Mouse (Mus musculus) olfactory bulb, adult 2 months (tissue): Measurements from ENCODE around the gene Arhgap28.

Experiments used
- CTCF ChIP-seq: fragments of 200-500 bp; IDR thresholded peaks from 2 replicates; pipeline ENCODE4 v1.5.1; 2012; ENCODE audit warnings: low read depth, mild to moderate bottlenecking, low read length, moderate library complexity; ENCODE audit not compliant: insufficient read depth
- POLR2A ChIP-seq: fragments of 200-500 bp; IDR thresholded peaks from 2 replicates; pipeline ENCODE4 v1.6.1; 2012; ENCODE audit warnings: mild to moderate bottlenecking, low read depth, low read length, moderate library complexity; ENCODE audit not compliant: insufficient read depth

GRCm38 (mm10) chr17:67935556-67935955, 68.4 kb downstream of the Arhgap28 start:
- TF ChIP-seq CTCF: no peak
- TF ChIP-seq POLR2A: no peak
